Mouse (Mus musculus) megakaryocyte, embryonic 14.5 days (primary cell): Measurements from ENCODE around the gene Cntnap1. TPM values are rescaled to one million over a fixed set of nuclear protein-coding genes. Genes with fewer than 3 reads are reported as not detected.

ENCODE experiments used
- H3K27me3 ChIP-seq: replicated peaks from 2 replicates; pipeline ENCODE3; 2012; ENCODE audit warnings: inconsistent platforms
- H3K36me3 ChIP-seq: replicated peaks from 2 replicates; pipeline ENCODE3; 2012; ENCODE audit warnings: low read length, inconsistent platforms, mixed read lengths
- H3K4me1 ChIP-seq: 2 replicates; pipeline ENCODE4 v1.6.1; 2012; ENCODE audit warnings: inconsistent platforms
- H3K4me3 ChIP-seq: replicated peaks from 2 replicates; pipeline ENCODE3; 2012; ENCODE audit warnings: moderate library complexity, mild to moderate bottlenecking, inconsistent platforms
- H3K9me3 ChIP-seq: 2 replicates; pipeline ENCODE4 v1.6.1; 2012; ENCODE audit warnings: inconsistent platforms
- FLI1 ChIP-seq: IDR thresholded peaks from 2 replicates; pipeline ENCODE4 v1.6.1; 2012; ENCODE audit warnings: low read length, inconsistent platforms, mixed read lengths
- GATA1 ChIP-seq: IDR thresholded peaks from 3 replicates; pipeline ENCODE4 v1.6.1; 2012; ENCODE audit warnings: mixed read lengths, low read length, inconsistent platforms, borderline replicate concordance
- polyA plus RNA-seq: library from polyadenylated mRNA; stranded (reverse); fragments of >175 nt; gene quantifications from 2 replicates; pipeline ENCODE4 v1.2.3, GENCODE M21; 2012; ENCODE audit warnings: low replicate concordance; ENCODE audit not compliant: insufficient read depth

Gene Cntnap1
- polyA plus RNA-seq, 1 experiment, result 0.72 TPM

DNA sequence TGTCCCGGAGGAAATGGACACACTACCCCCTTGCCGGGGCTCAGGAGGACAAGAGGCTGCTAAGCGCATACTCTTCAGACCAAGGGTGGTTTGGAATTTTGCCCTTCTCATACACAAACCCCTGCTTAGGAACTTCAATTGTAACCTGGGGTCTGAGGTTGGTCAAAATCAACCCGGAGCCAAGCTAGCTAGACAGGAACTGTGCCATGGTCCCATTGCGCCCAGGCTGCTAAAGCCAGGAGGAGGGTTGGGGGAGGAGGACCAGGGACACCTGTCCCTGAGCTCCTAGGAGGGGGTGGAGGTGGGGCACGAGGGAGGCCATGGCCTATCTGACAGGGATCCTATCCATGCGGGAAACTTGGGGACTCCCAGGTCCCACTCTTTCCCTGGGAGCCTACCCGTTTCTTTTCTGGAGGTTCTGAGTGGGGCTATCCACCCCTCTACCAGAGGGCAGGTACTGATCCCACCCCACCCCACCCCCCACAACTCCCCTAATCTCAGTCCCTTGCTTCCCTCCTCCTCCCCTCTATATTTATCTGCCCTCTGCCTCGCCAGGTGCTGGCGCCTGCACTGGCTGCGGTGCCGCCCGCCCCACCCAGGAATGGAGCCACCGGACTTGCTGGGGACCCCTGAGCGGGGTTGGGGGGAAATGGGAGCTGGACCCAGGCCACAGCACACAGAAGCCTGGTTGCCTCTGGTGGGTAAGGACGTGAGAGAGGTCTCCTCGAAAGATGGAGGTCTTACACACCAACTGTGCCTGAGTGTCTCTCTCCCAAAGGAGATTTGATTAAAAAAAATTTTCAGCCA is 819 bp upstream of the Cntnap1 start:
- peaks cover 65% of the 10 kb centered on the region for H3K4me1 ChIP-seq
- no peak for TF ChIP-seq FLI1
- no peak for TF ChIP-seq GATA1
- H3K4me3 ChIP-seq, result no peak overlapping the region
- H3K27me3 ChIP-seq, result peaks cover 98% of the 10 kb centered on the region
- H3K9me3 ChIP-seq, result no peaks in the 10 kb centered on the region
- H3K36me3 ChIP-seq, result no peaks in the 10 kb centered on the region

DNA sequence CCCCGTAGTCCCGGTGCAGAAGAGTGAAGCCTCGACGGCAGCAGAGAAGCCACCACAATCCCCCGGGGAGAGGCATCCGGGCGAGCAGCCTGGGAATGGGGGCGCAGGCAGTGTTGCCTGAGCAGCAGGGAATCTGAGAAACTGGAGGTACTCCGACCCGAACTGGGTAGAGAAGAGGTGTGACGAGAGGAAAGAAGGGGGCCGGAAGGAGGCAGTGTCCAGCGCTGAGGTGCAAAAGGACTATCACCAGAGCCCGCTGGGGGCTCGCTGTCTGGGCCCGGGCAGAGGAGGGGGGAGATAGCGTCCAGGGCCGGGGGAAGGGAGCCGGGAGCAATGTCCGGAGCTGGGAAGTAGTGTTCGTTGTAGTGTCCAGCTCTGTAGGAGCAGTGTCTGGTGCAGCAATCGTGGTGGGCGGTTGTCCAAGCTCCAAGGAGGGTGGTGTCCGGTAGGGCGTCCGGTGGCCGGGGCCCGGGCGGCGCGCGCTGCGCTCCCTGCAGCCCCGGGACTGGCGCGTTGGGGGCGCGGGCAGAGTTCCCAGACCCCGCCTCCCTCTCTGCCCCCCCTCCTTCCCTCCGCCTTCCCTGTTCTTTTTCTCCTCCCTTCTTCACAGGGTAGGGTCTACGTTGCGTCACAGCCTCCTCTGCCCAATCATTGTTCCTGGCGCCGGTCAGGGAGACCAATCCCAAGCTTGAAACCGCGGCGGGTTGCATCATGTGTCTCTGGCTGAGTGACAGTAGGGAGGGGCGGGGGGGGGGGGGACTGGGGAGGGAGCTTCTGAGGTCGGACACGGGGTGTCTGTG is 688 bp downstream of the Cntnap1 start, which contains the start of gene Plekhh3:
Gene Plekhh3 (minus strand): TSS at position 541 of the 800 bp plus-strand sequence.
- Histone ChIP-seq H3K4me3 (peak within 1 kb of the TSS; percentile 94), H3K36me3 (no peaks in the 10 kb centered on the region), H3K27me3 (peaks cover 97% of the 10 kb centered on the region), H3K4me1 (peaks cover 71% of the 10 kb centered on the region), H3K9me3 (no peaks in the 10 kb centered on the region)
- TF ChIP-seq GATA1 (no peak), FLI1 (no peak)

DNA sequence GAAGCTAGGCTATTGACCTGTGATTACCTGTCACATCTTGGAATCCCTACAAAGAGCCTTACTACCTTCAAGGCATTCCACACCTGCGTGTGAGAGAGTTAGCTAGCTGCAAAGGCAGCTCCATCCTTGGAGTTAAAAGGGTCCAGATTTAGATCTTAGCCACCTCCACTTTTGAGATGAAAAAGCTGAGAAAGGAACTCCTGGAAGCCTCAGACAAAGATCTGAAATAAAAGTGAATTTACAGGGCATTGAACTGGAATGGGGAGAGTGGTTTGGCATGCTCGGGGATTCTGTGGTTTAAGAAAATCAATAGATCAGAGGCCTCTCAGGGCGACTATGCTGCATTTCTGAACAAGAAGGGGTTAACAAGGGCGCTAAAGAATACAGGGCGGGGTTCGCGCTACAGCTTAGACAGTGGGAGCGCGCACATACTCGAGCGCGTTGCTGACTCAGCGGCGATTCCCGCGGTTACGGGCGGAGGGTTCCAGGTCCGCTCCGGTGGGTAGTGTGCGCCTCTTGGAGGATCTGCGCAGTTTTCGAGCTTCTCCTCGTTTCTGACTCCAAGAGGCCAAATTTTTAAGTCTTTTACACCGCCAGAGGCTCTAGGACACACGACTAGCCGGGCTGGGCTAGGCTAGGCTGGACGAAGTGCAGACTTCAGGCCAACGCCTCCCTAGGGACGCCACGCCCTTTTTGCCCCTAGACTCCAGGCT is 1.6 kb downstream of the Cntnap1 start:
- TF ChIP-seq FLI1, result no peak
- no peak for TF ChIP-seq GATA1
- Histone ChIP-seq H3K4me3 (peak overlapping the region; percentile 94), H3K27me3 (peaks cover 97% of the 10 kb centered on the region), H3K9me3 (no peaks in the 10 kb centered on the region), H3K4me1 (peaks cover 80% of the 10 kb centered on the region), H3K36me3 (no peaks in the 10 kb centered on the region)

DNA sequence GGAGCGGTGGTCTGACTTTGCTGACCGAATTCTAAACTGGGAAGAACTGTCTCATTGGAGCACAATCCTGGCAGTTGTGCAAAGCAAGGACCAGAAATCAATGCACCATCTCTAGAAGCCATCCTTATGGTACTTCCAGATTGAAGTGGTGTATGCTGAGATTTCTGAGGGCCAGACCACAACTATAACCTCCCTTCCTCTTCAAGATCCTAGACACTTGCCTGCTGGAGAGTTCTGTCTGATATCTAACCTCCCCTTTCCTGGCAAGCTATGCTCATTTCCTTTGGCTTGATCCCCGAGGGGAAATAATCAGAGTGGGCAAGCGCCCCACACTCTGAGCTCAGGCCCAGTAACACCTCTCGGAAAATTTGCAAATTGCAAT is 2.1 kb downstream of the Cntnap1 start:
- Histone ChIP-seq H3K27me3 (peaks cover 97% of the 10 kb centered on the region), H3K36me3 (no peaks in the 10 kb centered on the region), H3K4me3 (peak overlapping the region; percentile 94), H3K9me3 (no peaks in the 10 kb centered on the region), H3K4me1 (peaks cover 83% of the 10 kb centered on the region)
- TF ChIP-seq FLI1 (no peak), GATA1 (no peak)

DNA sequence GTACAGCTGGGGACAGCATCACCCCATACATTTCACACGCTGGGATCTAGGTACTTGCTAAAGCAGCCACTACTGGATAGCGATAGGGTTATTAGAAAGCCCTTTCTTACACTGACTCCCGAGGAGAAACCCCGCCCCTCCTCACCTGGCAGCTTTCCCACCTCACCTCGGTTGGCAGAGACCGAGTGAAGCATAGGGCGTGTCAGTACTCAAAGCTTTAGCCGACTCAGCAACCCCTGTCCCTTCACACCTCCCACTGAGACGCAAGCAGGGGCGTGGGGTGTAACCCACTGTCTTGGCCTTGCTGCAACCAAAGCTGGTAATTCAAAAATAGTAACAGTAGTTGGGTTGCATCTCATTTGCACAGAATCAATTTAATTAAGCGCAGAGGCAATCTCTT is 2.8 kb downstream of the Cntnap1 start:
- Histone ChIP-seq H3K4me3 (peak overlapping the region; percentile 89), H3K4me1 (peaks cover 83% of the 10 kb centered on the region), H3K36me3 (no peaks in the 10 kb centered on the region), H3K27me3 (peaks cover 97% of the 10 kb centered on the region), H3K9me3 (no peaks in the 10 kb centered on the region)
- no peak for TF ChIP-seq FLI1
- no peak for TF ChIP-seq GATA1

DNA sequence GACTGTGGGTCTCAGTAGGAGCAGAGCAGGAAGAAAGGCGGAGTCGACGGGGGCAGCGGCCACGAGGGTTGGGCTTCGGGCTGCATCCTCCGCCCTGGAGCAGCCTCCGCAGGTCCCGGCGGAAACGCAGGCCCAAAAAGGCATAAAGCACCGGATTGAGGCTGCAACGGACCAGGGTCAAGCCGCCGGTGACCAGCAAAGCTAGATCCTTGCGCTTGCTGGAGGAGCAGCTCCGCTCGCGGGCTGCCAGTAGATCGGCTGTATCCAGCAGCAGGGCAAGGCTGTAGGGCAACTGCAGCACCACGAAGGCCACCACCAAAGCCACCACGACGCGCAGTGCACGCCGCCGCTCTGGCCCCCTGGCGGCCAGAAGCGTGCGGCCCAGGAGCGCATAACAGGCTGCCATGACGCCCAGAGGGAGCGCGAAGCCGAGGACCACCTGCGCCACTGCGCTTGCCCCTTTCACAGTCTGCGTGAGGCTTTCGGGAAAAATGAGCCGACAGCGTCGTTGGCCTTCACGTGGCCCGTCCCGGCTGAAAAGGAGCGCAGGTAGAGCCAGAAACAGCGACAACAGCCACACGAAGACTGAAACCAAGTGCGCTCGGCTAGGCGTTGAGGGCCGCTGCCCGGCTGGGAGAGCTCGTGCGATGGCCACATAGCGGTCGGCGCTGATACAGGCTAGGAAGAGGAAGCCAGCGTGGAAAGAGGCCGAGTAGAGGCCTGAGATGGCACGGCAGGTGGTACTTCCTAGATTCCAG is 3.5 kb downstream of the Cntnap1 start:
- peaks cover 97% of the 10 kb centered on the region for H3K27me3 ChIP-seq
- TF ChIP-seq GATA1 (no peak), FLI1 (no peak)
- H3K9me3 ChIP-seq, result no peaks in the 10 kb centered on the region
- H3K36me3 ChIP-seq, result no peaks in the 10 kb centered on the region
- H3K4me1 ChIP-seq, result peaks cover 90% of the 10 kb centered on the region
- H3K4me3 ChIP-seq, result peak overlapping the region; percentile 89

DNA sequence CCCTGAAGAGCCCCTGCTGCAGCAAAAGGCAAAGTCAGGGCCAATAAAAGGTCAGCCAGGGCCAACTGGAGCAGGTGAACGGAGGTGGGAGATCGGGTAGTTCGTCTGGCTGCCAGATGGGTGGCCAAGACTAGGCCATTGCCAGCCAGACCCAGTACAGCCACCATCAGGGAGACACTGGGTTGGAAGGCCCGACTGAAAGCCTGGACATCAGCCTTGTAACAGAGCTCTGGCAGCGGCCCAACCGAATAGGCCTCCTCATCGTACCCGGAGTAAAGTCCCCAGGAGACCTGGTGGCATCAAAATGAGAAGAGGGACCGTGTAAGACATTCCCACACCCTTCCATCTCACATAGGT is 4.0 kb downstream of the Cntnap1 start:
- no peak for TF ChIP-seq FLI1
- no peak for TF ChIP-seq GATA1
- peaks cover 94% of the 10 kb centered on the region for H3K4me1 ChIP-seq
- H3K27me3 ChIP-seq, result peaks cover 97% of the 10 kb centered on the region
- H3K36me3 ChIP-seq, result no peaks in the 10 kb centered on the region
- peak overlapping the region; percentile 89 for H3K4me3 ChIP-seq
- H3K9me3 ChIP-seq, result no peaks in the 10 kb centered on the region

DNA sequence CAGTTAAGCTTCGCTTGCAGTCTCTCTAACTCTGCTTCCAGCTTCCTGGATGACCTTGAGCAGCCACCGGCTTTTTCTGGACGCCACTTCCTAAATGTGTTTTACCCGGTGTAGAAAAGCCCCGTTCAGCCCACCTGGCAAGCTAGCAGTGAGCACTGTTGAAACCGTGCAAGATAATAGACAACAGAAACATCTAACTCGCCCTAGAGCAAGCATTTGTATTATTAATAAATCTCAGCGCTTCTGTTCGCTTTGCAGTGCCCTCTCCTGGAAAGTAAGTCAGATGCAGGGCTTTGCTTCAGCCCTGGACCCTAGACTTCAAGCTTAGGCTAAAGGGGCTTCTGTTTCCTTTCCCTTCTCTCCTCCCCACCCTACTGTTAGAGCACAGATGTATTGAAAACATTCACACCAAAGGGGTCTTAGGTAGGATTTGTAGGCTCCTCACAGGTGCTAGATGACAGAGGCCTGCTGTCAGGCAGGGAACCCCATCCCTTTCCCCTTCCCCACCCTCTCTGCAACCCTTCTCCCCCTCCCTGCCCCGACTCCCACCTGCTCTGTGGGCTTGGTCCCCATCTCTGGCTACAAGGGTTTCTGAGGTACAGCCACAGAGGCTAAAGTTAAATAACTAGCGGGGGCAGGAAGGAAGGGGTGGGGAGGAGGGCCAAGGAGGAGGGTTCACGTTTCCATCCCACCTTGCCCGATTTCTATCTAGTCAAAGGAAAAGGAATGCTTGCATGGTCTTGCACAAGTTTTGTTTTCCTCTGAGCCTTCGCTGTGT is 4.7 kb downstream of the Cntnap1 start, which contains the start of gene Ccr10:
Gene Ccr10 (minus strand): TSS at position 593 of the 778 bp plus-strand sequence.
- Histone ChIP-seq H3K4me1 (peaks cover 96% of the 10 kb centered on the region), H3K27me3 (peaks cover 93% of the 10 kb centered on the region), H3K36me3 (no peaks in the 10 kb centered on the region), H3K9me3 (no peaks in the 10 kb centered on the region), H3K4me3 (peak within 1 kb of the TSS; percentile 89)
- TF ChIP-seq FLI1 (no peak), GATA1 (no peak)

DNA sequence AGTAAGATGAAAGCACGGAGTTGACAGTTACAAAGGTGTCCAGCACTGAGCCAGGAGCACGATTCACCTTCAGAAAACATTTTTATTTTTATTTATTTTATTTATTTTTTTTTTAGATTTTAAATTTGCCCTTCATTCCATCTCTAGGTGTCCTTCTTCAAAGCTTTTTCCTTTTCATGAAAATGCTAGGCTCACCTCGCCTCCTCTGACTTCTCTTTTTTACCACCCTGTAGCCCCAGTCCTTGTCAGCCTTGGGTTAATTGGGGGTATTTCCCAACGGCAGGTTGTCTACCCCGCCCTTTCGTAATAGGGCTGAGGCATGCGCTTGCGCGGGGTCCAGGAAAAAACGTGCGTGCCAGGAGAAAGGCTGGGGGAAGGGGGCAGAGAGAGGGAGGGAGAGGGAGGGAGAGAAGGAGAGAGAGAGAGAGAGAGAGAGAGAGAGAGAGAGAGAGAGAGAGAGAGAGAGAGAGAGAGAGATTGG is 5.4 kb downstream of the Cntnap1 start:
- Histone ChIP-seq H3K36me3 (no peaks in the 10 kb centered on the region), H3K27me3 (peaks cover 91% of the 10 kb centered on the region), H3K4me3 (peak overlapping the region; percentile 81), H3K4me1 (peaks cover 96% of the 10 kb centered on the region), H3K9me3 (no peaks in the 10 kb centered on the region)
- TF ChIP-seq FLI1, result no peak
- TF ChIP-seq GATA1, result no peak
